Mouse (Mus musculus): ENCODE data around the gene St3gal2.

DNA sequence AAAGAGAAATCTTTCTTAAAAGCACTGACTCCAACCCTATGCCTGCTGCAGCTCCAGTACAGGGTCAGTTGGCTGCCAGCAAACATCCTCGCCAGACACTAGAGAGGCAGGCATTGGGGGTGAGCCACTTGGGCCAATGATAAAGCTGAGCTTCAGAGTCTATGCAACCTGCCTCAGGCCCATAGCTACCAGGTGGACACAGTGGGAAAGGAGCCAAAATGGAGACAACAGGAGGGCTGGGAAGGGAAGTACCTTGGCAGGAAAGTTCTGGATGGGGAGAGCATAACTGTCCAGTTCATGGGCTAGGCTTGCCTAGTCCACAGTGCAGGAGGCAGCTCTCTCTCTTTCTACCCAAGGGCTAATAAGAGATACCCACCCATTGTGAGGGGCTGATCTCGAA, 26.8 kb upstream of the St3gal2 start:
- TF ChIP-seq CTCF (IDR thresholded peaks at IDR 0.05; ENCODE audit: control insufficient read depth, insufficient read depth, insufficient replicate concordance, low read depth, low read length) (no peak), POLR2A (IDR thresholded peaks at IDR 0.05; ENCODE audit: control insufficient read depth, low read depth, low read length) (no peak)
